Mouse (Mus musculus) testis, postnatal 10 days (tissue): ENCODE measurements around the gene Aebp2.

ENCODE experiments used
- DNase-seq: peaks from one replicate; pipeline ENCODE4 v3.0.0; 2021; ENCODE audit warnings: low spot score

Gene Aebp2

DNA sequence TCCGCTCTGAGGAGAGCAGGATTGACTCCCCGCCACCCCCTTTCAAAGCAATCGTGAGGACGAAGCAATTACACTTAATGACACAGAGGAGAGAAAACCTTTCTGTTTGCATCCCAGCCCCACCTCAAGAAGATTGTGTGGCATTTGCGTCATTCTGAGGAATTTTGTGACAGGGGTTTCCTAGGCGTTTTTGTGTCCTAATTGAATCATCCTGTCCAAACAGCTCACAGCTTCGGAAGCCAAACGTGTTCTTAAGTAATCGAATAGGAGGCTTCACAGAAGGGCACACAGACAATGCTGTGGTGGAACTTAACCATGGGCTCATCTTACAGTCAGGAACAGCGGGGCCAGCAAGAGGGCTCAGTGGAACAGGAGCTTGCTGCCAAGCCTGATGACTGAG, 15.9 kb upstream of the Aebp2 start:
- no peak for DNase-seq

DNA sequence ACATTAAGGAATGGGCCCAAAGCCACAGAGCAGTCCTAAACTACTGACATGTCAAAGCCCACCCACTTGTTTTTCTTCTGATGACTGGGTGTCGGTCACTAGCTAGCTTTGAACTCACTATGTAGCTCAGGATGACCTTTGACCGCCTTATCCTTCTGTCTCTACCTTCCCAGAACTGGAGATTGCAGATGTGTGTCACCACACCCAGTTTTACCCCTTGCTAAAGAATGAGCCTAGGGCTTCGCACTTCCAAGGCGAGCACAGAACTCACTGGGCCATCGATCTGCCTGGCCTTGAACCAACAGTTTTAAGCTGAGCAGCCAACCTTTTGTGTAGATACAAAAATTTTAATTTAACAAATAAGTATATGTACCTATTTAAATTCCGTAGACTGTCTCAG, 13.8 kb upstream of the Aebp2 start:
- DNase-seq: no peak

DNA sequence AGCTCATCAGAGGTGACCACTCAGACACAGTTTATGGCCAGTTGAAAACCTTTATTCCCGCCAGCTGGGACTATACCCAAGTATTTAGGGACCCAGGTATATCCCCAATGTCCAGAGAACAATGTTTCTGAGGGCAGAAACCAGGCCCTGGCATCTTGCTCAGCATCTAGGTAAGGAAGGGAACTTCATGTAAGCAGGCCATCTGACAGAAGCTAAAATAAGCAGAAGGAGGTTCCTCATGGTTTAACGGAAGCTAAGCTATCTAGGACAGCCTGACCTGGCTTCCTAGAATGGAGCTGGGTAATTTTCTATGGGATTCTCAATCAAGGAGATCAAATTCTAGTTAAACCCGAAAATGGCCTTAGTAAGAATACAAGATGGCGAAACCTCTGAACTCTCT, 12.9 kb upstream of the Aebp2 start:
- no peak for DNase-seq

- no peak for DNase-seq
Measured at GRCm38 (mm10) chr6:140610117-140610516, 12.3 kb upstream of the Aebp2 start.

DNA sequence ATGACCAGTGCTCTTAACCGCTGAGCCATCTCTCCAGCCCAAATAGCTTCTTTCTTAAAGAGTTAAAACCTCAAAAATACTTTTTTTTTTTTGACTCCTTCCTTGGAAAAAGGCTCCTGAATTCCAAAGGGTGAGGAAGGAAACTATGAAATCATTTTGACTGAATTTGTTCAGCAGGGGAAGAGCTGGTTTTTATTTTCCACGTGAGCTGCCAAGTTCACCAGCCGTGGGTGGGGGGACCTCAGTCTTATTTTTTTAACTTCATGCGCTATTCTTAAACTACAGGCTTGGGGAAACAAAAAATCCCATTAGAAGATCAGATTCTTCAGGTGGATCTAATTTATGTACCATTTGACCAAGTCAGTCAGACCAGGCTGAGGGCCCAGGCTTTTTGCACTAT, 11.2 kb upstream of the Aebp2 start:
- no peak for DNase-seq

DNA sequence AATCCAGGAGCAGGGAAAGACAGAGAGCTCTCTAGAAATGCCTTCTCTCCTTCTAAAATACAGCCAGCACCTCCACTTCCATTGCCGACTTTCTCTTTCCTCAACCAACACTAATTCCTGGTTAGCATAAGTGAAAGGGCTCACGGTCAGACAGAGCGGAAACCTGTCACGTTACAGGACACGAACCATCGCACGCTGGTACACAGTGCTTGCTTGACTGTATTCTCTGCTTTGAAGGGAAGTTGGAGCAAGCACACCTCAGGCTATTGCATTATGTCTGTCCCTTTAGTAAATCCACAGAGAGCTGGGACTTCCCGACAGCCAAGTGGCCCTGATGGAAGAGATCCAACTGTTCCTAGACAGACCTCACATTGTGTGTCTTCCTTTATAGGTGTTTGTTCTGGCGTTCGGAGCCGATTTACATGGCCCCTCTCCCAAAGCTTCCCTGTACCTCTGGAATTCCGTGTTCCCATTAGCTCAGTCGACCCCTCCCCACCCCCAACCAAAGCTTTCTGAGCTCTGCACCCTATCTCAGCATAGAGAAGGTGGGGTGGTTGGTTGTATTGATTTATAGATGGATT, 10.5 kb upstream of the Aebp2 start:
- DNase-seq: no peak

GRCm38 (mm10) chr6:140613822-140614221, 8.6 kb upstream of the Aebp2 start:
- DNase-seq: no peak

DNA sequence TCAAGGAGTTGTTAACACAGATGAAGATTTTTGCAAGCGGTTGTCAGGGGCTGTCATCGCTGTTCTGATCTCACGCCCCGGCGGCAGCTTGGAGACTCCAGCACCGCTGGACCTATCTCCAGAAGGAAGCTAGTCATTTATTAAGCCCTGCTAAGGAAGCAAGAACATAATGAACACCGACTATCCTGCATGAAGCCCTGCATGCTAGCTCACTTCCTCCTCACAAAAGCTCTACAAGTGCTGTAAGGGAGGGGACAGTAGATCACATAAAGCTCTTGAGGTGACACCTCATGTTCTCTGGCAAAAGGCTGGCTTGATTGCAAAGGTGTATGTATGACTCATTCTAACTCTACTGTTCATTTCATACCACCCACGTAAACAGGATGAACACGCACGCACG, 7.8 kb upstream of the Aebp2 start:
- DNase-seq: no peak

GRCm38 (mm10) chr6:140620531-140621349, 1.7 kb upstream of the Aebp2 start:
- DNase-seq: no peak

GRCm38 (mm10) chr6:140621622-140622021, 841 bp upstream of the Aebp2 start:
- no peak for DNase-seq

DNA sequence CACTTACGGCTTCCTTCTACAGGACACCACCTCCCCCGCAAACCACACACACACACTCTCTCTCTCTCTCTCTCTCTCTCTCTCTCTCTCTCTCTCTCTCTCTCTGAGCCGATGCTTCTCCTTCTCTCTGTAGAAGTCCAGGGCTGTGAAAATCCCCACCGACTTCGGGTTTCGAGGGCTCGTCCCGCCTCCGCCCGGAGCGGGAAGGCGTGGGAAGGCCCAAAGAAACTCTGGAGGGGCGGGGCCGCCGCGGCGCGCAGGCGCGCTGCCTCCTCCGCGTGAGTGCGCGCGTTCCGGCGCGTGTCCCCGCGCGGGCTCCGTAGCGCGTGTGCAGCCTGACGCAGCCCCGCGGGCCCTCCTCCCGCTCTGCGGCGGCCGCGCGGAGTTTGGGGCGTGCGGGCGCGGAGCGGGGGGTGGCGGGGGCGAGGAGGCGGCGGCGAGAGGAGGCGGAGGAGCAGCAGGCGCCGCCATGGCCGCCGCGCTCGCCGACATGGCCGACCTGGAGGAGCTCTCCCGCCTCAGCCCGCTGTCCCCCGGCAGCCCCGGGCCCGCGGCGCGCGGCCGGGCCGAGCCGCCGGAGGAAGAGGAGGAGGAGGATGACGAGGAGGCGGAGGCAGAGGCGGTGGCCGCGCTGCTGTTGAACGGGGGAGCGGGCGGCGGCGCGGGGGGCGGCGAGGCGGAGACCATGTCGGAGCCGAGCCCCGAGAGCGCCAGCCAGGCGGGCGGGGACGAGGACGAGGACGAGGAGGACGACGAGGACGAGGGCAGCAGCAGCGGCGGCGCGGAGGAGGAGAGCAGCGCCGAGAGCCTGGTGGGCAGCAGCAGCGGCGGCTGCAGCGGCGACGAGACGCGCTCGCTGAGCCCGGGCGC, 998 bp downstream of the Aebp2 start:
- DNase-seq: peak; percentile 97

DNA sequence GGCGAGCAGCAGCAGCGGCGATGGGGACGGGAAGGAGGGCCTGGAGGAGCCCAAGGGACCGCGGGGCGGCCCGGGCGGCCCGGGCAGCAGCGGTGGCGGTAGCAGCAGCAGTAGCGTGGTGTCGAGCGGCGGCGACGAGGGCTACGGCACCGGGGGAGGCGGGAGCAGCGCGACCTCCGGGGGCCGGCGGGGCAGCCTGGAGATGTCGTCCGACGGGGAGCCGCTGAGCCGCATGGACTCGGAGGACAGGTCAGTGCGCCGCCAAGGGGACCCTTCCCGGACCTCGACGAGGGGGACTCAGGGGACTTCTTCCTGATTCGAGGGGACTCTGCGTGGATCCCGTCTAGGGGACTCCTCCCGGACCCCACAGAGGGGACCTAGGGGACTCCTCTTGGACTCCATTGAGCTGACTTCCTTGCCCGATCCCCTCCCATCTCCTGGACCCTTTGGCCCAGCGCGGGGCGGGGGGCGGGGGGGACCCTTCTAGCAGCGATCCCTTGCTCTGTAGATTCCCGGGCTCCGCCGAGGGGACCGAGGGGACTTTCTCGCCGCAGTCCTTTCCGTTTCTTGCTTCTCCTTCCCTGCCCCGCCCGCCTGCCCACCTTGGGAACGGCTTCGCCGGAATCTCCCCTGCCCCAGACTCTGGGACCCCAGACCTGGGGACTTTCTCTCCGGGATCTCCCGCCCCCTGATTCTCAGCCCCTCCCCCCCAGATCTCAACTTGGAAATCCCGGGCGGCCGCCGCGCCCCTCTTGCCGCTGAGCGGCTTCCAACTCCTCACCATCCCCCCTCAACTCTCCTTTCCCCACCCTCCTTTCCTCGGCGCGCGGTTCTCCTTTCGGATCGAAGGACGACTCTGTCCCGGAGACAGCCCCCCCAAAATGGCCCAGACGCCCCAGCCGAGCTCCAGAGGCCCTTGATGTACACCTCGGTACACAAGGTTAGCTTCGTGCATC, 1.9 kb downstream of the Aebp2 start:
- peak; percentile 70 for DNase-seq

- no peak for DNase-seq
Measured at GRCm38 (mm10) chr6:140629176-140629859, 6.9 kb downstream of the Aebp2 start.

DNA sequence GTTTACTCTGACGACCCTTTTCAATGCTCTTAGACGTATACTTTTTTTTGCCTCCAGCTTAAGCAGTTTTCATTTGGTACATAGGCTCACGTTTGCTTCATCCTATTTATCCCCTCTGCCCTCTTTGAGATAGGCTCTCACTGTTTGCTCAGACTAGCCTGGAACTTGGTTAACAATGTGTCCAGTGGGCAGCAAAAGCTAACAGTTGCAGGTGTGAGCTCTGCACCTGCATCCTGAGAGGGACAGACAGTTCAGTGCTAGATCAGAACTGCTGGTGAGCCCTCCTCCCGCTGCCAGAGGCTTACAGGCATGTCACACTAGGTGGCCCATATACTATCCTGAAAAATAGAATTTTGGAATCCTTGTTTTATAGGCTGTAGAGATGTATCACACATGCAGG, 7.8 kb downstream of the Aebp2 start:
- no peak for DNase-seq

DNA sequence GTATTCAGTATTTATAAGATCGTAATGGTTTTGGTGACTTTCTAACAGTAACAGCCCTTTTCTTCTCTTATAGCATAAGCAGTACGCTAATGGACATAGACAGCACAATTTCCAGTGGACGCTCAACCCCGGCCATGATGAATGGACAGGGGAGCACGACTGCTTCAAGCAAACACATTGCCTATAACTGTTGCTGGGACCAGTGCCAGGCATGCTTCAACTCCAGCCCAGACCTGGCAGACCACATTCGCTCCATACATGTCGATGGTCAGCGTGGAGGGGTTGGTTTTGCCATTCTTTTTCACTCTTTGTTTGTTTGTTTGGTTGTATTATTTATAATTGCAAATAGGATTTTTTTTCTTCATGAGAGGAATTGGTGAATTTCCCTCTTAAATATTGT, 11.2 kb downstream of the Aebp2 start:
- DNase-seq: no peak

DNA sequence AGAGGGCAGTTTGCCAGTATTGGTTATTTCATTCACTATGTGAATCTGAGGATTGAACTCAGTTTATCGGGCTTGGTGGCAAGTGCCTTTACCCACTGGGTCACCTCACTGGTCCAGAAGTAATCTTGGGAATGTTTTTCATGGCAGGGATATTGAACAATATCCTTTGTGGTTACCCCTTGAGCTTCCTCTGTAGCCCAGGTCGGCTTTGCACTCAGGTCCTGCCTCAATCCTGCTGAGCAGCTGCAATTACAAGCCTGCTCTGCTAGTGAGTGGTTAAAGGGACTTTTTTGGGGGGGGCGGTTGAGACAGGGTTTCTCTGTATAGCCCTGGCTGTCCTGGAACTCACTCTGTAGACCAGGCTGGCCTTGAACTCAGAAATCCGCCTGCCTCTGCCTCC, 13.8 kb downstream of the Aebp2 start:
- DNase-seq: no peak

GRCm38 (mm10) chr6:140642010-140642409, 19.5 kb downstream of the Aebp2 start:
- no peak for DNase-seq

DNA sequence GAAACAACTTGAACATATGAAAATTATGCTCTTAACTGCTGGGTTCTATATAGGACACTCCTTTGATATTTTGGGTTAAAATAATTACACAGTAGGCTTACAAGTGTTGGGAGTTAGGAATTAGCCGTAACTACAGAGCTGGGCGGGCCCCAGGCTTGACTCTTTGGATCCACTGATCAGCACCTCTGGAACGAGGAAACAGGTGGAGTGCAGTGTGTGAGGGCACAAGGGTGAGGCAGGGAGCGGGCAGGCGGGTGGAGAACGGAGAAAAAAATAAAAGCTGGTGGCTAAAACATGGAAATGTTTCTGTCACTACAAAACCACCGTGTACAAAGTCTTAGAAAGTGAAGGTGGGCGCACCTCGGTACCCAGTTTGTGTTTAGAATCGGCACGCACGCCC, 20.2 kb downstream of the Aebp2 start:
- no peak for DNase-seq

- DNase-seq: no peak
Measured at GRCm38 (mm10) chr6:140645931-140646330, 23.5 kb downstream of the Aebp2 start.

DNA sequence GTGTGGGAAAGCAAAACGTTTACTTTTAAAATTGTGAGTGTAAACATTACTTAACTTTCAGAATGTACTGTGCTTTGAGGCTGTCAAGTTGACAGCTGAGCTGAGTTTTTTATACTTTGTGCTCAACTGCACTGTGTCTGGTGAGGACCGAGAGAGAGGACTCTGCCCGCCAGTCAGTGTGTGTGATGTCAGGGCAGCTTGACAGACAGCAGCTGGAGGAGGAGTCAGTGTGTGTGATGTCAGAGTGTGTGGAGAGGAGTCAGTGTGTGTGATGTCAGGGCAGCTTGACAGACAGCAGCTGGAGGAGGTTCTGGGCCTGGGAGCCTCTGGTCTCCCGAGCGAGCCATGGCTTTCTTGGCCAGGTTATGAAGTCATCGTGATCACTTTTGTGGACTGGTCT, 24.4 kb downstream of the Aebp2 start:
- DNase-seq: no peak

DNA sequence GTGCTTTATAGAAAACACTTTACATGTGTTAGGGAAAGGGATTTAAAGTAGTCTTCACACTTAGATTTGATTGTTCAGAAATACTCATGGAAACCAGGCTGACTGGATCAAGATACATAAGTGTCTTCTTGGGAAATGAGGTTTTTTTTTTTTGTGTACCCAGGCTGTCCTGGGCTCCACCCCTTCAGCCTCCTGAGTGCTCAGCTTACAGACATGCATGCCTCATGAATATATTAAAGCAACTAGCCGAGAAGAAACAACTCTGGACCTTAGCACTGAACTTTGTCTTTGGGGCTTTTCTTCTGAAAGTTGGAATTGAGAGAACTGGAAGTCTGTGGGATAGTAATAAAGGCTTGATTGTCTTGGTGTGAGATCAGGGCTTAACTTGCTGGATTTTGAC, 27.3 kb downstream of the Aebp2 start:
- no peak for DNase-seq
